Mouse (Mus musculus) frontal cortex, postnatal 10 days (tissue): Measurements from ENCODE around the gene Ube2g2.

Experiments used
- DNase-seq, 2 experiments: peaks; one replicate each; pipeline ENCODE4 v3.0.0; 2022; ENCODE audit warnings: low spot score in 2 of 2, mixed read lengths in 1 of 2

Gene Ube2g2

DNA sequence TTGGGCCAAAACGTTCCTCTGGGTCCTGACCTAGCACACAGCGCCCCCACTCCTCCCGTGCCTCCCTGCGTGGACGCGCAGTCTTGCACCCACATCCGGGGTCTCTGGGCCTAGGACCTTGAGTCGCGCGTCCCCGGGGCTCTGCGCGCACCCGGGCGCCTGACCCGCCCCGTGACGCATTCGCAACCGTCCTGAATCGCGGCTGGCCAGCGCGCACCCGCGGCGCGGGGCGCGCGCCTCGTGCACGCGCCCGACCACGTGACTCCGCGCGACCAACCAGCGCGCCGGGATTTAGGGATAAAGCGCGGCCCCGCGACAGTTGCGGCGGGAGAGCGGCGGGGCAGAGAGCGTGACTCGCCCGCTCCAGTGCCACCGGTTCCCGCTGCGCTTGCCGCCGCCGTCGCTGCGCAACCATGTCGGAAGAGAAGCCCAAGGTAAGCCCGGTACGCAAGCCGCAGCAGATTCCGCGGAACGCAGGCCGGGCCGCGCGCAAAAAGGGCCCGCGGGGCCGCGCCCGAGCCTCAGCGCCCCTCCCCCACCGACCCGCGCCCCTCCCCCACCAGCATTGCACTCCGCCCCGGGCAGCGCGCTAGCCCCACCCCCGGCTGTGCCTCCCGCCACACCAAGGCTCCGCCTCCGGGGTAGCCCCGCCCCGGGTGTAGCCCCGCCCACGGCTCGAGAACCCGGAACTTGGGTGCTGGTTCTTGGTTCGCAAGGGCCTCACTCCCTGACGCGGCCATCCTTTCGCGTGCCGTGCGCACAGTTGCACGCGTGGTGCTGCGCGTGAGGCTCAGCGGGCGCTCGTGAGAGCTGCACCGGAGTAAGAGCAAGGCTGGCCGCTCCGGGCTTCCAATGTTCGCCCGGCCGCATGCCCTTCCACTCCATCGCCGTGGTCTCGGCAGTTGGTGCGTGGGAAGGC lies 15.9 kb upstream of the Ube2g2 start, which contains the start of the genes Sumo3 and Gm49325:
TSS of gene Sumo3 (plus strand) at position 190 of the 919 bp plus-strand sequence.
TSS of gene Gm49325 (plus strand) at position 290 of the 919 bp plus-strand sequence.
- DNase-seq = peak; percentile 93 to 94

- no peak for DNase-seq
Observed at GRCm38 (mm10) chr10:77606855-77607254, 15.2 kb upstream of the Ube2g2 start.

DNA sequence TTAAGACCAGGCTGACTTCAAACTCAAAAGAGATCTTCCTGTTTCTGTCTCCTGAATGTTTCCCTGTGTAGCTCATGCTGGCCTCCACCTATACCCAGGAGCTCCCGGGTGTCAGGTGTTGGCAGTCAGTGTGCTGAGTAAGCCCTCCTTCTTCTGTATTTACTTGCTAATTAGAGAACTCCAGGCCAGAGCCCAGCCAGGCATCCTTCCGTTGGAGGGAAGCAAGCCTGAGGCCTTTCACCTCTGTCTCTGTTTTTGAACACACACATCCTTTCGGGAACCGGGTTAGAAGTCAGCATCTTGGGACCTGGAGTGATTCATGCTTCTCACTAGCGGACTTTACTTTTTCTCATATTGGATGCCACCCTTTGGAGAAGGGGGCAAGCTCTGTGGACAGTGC lies 14.6 kb upstream of the Ube2g2 start:
- no peak for DNase-seq

- no peak for DNase-seq
Observed at GRCm38 (mm10) chr10:77608589-77608988, 13.5 kb upstream of the Ube2g2 start.

GRCm38 (mm10) chr10:77610221-77610961 lies 11.7 kb upstream of the Ube2g2 start:
- DNase-seq = no peak

DNA sequence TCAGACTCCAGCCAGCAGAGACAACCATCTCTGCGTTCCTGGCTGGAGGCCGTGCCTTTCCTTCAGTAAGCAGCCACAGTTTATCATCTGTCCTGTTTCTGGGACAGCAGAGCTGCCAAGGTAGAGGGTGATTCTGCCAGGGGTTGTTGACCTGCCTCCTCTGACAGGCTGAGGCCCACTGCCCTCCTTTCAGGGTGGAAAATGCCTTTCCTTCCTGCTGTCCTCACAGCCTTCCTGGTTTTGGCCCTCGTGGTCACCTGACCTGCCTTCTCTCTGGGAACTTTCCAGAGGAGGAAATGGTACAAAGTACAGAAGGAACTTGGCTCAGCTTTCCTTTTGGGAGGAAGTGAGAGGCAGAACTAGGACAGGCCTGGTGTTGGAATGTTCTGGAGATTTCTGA lies 8.7 kb upstream of the Ube2g2 start:
- DNase-seq = no peak

DNA sequence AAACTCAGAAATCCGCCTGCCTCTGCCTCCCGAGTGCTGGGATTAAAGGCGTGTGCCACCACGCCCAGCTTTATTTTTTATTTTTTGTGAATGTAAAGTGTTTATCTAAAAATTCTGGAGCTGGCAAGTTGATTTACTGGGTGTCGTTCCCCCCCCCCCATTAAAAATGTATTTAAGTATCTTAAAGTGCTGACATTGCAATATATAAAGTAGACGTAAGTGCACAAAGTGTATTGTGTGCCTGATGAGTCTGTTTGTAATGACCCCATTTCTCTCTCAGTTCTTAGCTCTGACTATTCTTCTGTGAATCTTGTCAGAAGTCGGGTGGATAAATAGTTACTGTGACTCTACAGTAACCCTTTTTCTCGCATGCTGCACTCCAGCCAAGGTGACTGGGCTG lies 6.4 kb upstream of the Ube2g2 start:
- no peak for DNase-seq

DNA sequence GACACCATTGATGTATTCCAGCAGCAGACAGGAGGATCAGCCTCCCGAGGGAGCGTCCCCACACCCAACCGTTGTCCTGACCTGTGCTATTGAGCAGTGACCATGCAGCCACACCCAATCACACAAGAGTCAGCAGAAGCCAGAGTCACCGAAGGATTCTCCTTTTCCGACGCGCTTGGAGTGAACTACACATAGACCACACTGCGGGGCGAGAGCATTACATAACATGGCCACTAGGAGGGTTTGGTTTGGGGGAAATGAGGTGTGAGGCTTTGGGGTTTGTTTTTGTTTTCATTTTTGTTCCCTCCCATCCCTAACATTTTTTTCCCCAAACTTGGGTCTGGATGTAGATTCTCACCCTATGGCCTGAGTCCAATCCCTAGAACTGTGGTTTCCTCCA lies 5.9 kb upstream of the Ube2g2 start:
- DNase-seq = no peak

GRCm38 (mm10) chr10:77616926-77617325 lies 5.1 kb upstream of the Ube2g2 start:
- DNase-seq = no peak

- no peak for DNase-seq
Observed at GRCm38 (mm10) chr10:77621546-77621945, 529 bp upstream of the Ube2g2 start.

- no peak for DNase-seq
Observed at GRCm38 (mm10) chr10:77623069-77623492, 1.0 kb downstream of the Ube2g2 start.

- no peak for DNase-seq
Observed at GRCm38 (mm10) chr10:77623639-77624400, 1.7 kb downstream of the Ube2g2 start.

DNA sequence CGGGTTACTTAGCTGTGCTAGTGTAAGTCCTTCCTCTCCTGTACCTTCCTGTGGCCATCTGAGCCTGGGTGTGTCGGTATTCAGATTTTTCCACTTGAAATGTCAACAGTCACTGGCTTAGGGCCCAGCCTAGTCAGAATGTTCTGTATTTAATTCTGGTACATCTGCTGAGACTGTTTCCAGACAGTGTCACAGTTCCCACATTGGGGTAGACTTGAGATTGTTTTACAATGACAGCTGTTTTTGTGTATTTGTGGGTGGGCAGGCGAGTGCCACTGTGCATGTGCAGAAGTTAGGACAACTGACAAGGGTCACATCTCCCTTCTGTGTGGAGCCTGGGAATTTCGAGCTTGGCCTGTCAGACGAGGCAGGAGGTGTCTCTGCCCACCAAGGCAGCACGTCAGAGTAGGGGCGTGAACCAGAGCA lies 2.5 kb downstream of the Ube2g2 start:
- no peak for DNase-seq

- DNase-seq = no peak
Observed at GRCm38 (mm10) chr10:77626036-77626435, 4.0 kb downstream of the Ube2g2 start.

- DNase-seq = no peak
Observed at GRCm38 (mm10) chr10:77626591-77626990, 4.5 kb downstream of the Ube2g2 start.

GRCm38 (mm10) chr10:77627497-77627896 lies 5.4 kb downstream of the Ube2g2 start:
- DNase-seq = peak in 1 of 2 experiments; percentile 78

GRCm38 (mm10) chr10:77629163-77629562 lies 7.1 kb downstream of the Ube2g2 start:
- DNase-seq = no peak

DNA sequence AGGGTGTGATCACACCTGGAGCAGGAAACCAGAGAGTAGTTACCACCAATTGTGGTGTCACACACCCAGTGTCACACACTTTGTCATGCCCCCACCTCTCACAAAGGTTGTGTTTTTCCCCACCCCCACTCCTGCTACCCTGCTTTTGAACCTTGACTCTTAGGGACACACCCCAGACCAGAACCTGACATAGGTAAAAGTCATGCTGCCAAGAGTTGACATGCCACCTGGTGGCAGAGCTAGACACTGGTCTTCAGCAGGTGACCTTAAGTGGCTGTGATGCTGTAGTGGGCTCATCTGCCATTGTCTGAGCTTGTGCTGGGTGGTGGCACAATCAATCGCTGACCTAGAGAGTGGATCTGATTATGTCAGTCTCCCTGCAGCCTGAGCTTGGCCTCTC lies 7.9 kb downstream of the Ube2g2 start:
- DNase-seq = no peak

GRCm38 (mm10) chr10:77634016-77634415 lies 11.9 kb downstream of the Ube2g2 start:
- no peak for DNase-seq

- no peak for DNase-seq
Observed at GRCm38 (mm10) chr10:77634452-77635231, 12.6 kb downstream of the Ube2g2 start.
